Mouse (Mus musculus) liver, adult 2 months (tissue): Measurements from ENCODE around the gene Mrps27.

Experiments
- CTCF ChIP-seq: fragments of 200-500 bp; IDR thresholded peaks from 2 replicates; pipeline ENCODE4 v1.5.1; 2011; ENCODE audit warnings: low read depth, low read length, control low read depth
- POLR2A ChIP-seq: fragments of 200-500 bp; IDR thresholded peaks from 2 replicates; pipeline ENCODE4 v1.6.1; 2011; ENCODE audit warnings: low read length, control low read depth; ENCODE audit not compliant: insufficient read depth; ENCODE audit errors: extremely low read depth

GRCm38 (mm10) chr13:99443484-99444175 is 99.0 kb downstream of the Mrps27 start:
- TF ChIP-seq CTCF, result no peak
- TF ChIP-seq POLR2A, result no peak
